Mouse (Mus musculus) gastrocnemius, postnatal 36 days (tissue): ENCODE measurements at regions not wholly inside any gene's neighbourhood (a gene's known extent, or its start where the extent isn't known, plus 50 kb on each side); places are given as distances from the start of the nearest gene placed in this dataset.

ENCODE experiments used
- DNase-seq, 2 experiments: peaks; one replicate each; pipeline ENCODE4 v3.0.0; 2022
- intact Hi-C: fragments of 180-260 bp; cut with DNase I; formaldehyde crosslinking; loops from one replicate; pipeline ENCODE4 v1.15.1; 2025

DNA sequence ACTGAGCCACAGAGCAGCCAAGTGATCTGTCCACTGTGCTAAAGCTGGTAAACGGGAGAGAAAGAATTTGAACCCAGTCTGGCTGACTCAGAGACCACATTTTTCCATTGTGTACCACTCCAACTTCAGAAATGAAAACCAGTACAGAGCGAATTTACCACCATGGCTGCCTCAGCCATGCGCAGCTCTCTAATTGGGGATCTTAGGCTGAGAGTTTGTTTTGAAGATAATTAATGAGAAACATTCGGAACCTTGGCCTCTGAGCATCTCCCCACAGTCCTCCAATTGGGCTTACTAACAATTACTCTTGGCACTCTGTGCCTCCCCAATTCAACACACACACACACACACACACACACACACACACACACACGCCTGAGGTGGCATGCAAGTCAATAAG lies 128.3 kb downstream of the Mtx3 start:
- intact Hi-C loops, result no loop called here
- no peak for DNase-seq

DNA sequence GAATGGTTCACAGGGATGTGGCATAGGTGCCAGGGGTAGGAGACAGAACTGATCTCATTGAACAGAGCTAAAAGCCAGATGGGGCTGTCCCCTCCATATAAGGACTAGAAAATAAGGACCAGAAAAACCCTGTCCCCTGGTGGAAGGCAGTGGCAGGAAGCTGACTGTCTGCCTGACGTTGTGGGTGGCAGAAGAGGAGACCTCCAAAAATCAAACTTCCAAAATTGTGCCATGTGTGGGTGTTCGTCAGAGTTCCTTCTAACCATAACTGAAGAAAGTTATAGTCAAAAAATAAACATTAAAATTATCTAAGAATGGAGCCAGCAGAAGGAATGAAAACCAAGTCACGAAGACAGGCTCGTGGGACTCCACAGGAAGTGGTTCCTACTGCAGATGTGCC lies 129.2 kb downstream of the Mtx3 start:
- no peak for DNase-seq
- intact Hi-C loops, result no loop called here

DNA sequence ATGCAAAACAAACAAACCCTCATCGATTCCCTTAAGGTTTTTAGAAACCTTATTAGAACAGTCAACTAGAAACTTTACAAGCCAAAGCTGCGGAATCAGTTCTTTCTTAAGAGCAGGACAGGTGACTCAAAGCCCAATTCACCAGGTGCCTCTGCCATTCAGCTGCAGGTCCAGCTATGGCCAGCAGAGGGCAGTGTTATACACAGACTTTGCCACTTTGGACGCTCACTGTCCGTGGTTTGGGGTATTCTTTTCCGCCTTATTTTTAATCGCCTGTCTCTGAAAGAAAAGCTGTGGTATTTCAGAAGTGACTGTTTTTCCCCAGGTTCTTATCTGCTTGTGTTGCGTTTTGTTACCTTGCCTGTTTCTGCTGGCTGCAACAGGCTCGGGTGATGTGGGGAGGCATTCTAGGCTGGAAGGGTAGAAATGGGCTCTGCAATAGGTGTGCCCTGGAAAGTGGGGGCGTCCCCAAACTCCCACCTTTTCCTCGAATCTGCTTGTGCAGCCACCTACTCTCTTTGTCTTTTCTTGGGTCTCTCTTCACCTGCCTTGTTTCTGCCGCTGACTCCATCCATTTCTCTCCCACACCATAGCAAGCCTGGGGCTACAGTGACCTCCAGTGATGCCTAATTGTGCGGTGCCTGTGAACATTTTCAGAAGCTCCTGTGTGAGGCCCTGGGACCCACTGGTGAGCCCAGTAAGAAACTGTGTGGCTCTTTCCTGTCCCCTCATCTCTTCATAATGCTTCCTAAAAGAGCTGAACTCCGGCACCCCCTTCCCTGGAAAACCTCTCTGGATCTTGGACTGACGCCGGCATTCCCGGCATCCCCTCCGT lies 142.4 kb downstream of the Mtx3 start:
- peak; percentile 66 to 76 for DNase-seq
- intact Hi-C loops, result loop anchor here (2.0 to 10.0 kb wide), 5 partner anchors 65 to 728 kb away; partner anchors contain the start of gene Cmya5

DNA sequence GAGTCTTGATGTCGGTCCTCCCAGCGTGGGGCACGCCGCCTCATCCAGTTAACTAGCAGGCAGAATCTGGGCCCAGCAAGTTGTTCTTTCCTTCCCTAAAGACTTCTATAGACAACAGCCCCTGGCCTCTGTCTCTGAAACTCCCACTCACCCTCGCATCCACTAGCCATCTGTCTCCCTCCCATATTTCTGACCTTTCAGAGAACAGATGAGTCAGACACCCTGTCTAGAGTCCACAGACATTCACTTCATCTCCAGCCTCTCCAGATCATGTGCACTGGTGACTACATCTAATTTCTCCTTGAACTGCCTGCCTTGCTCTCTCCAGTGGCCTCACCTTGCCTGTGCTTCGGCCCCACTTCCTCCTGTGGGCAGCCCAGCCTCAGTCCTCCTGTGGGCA lies 143.1 kb downstream of the Mtx3 start:
- intact Hi-C loops, result loop anchor here (2.0 to 10.0 kb wide), 5 partner anchors 65 to 727 kb away; partner anchors contain the start of gene Cmya5
- DNase-seq, result no peak

DNA sequence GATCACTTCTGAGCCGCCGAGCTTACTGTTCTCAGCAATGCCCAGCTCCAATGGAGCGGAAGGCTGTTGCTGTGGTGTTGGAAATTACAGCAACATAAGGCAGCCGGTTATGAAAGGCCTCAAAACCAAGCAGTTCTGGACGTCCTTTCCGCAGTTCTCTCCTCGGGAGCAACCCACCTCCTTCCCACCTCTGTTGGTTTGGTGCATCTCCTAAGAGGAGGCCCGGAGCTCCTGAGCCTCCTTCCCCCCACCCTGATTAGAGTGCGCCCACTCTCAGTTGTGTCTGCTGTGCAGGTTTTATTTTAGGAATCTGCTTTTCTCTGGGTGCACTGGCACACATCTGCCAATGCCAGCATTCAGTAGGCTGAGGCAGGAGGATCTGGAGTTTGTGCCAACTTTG lies 144.0 kb downstream of the Mtx3 start:
- intact Hi-C loops, result loop anchor here (5.0 to 10.0 kb wide), 4 partner anchors 64 to 726 kb away; partner anchors contain the start of gene Cmya5
- no peak for DNase-seq

DNA sequence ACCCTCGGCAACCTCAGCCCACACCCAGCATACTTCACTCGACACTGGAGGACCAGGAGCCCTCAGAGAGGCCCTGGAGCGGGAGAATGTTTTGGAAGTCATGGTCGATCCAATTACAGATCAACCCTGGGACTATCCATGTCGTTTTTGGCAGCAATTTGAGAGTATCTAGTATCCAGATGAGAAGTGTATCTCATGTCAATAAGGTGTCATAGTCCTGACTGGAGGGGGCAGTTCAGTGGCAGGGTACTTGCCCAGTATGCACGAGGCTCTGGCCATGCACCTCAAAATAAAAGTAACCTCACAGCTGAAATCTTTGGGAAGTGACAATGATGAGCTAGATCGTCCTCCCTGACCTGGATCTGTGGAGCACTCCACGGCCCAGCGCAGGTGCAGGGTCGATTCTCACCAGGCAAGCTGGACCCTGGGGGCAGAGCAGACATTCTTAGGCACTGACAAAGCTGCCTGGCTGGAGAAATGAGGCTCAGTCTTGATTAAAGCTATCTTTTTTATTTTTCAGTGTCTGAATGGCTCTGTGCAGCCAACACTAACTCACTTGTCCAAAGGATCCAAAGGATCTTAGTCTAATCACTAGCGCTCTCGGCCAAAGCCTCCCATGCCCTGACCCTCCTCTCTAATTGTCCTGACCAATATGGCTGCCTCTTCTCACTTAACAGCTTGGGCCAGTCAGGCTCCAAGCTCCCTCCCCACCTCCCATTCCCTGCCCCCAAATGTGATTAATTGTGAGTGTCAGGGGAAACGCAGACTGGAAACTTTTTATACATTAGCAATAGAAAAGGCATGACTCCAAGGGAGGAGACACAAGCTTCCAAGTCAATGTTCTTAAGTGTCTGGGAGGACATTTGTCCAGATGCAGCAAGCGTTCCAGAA lies 146.0 kb downstream of the Mtx3 start:
- intact Hi-C loops, result no loop called here
- DNase-seq, result peak in 1 of 2 experiments; percentile 45
